Mouse (Mus musculus): Measurements from ENCODE around the gene Serpina3c.
"Not testable (repeated sequence)": the region's sequence is repeated elsewhere in the genome, so short reads cannot be mapped to it uniquely, and the experiment has no call there.

Serpina3c gene

GRCm38 (mm10) chr12:104114921-104115579 is 38.6 kb downstream of the Serpina3c start:
- intact Hi-C loops (cut with DNase I) = no loop called here

GRCm38 (mm10) chr12:104112333-104112732 is 41.3 kb downstream of the Serpina3c start, which contains the start of gene Serpina3a:
Serpina3a (plus strand) TSS chr12:104112724.
- intact Hi-C loops (cut with DNase I) = not testable (repeated sequence)

GRCm38 (mm10) chr12:104108507-104108906 is 45.2 kb downstream of the Serpina3c start:
- intact Hi-C loops (cut with DNase I) = no loop called here

- intact Hi-C loops (cut with DNase I) = no loop called here
Observed at GRCm38 (mm10) chr12:104106919-104107318, 46.8 kb downstream of the Serpina3c start.

GRCm38 (mm10) chr12:104105847-104106246 is 47.8 kb downstream of the Serpina3c start:
- intact Hi-C loops (cut with DNase I) = no loop called here

GRCm38 (mm10) chr12:104100768-104101167 is 52.9 kb downstream of the Serpina3c start, which contains the start of gene Serpina5:
Serpina5 (plus strand) TSS chr12:104101113.
- intact Hi-C loops (cut with DNase I) = no loop called here
